Mouse (Mus musculus): ENCODE data around the gene Ccdc43. TPM values are rescaled to one million over a fixed set of nuclear protein-coding genes. Genes with fewer than 3 reads are reported as not detected.
A peak's percentile ranks its signal among the peaks of the same experiment; 100 is the strongest.

Ccdc43 gene
- 44.6 and 46.9 TPM in 2 replicates for polyA plus RNA-seq (2015; fragmentation: Nextera tagmentation; extraction: Ambion mirVana)

GRCm38 (mm10) chr11:102697338-102698017 lies at the start of gene Ccdc43:
Ccdc43 (minus strand) TSS chr11:102697782.
- H3K27ac ChIP-seq, result peak within 1 kb of the TSS; percentile 23; the same call in 1 of the 2 replicates

GRCm38 (mm10) chr11:102744746-102745145 lies 47.2 kb upstream of the Ccdc43 start:
- no peak overlapping the region for H3K4me3 ChIP-seq
- no peak overlapping the region for H3K4me2 ChIP-seq
- H3K36me3 ChIP-seq, result no peaks in the 10 kb centered on the region
- WGBS, result 87% methylated on average over 3 of the region's 3 CpGs
- no peak overlapping the region for H3K9ac ChIP-seq
- no peaks in the 10 kb centered on the region for H3K9me3 ChIP-seq
- H3K27me3 ChIP-seq, result peaks cover 8% of the 10 kb centered on the region
- H3K4me1 ChIP-seq, result peaks cover 7% of the 10 kb centered on the region
- no peak for ATAC-seq (ENCODE audit: insufficient number of reproducible peaks, insufficient read depth, low FRiP score, low TSS enrichment, low read depth)
- no peak overlapping the region for H3K27ac ChIP-seq

More at GRCm38 (mm10) chr11:102697338-102698017, at the start of gene Ccdc43:
- under 1% methylated on average over 48 of the region's 49 CpGs for whole genome bisulfite sequencing
- peak within 1 kb of the TSS; percentile 71 for H3K4me2 ChIP-seq
- H3K27me3 ChIP-seq, result no peaks in the 10 kb centered on the region
- H3K9me3 ChIP-seq, result no peaks in the 10 kb centered on the region
- H3K9ac ChIP-seq, result peak within 1 kb of the TSS; percentile 79
- peak within 1 kb of the TSS; percentile 73 for H3K4me3 ChIP-seq
- ATAC-seq (ENCODE audit: insufficient number of reproducible peaks, insufficient read depth, low FRiP score, low TSS enrichment, low read depth), result peak; percentile 88
- H3K4me1 ChIP-seq, result peaks cover 12% of the 10 kb centered on the region
- peaks cover 12% of the 10 kb centered on the region for H3K36me3 ChIP-seq

GRCm38 (mm10) chr11:102742843-102743242 lies 45.3 kb upstream of the Ccdc43 start:
- no peak for ATAC-seq (ENCODE audit: insufficient number of reproducible peaks, insufficient read depth, low FRiP score, low TSS enrichment, low read depth)
- Histone ChIP-seq H3K4me1 (peaks cover 12% of the 10 kb centered on the region), H3K9ac (no peak overlapping the region), H3K27ac (no peak overlapping the region), H3K4me3 (no peak overlapping the region), H3K4me2 (no peak overlapping the region), H3K27me3 (peaks cover 27% of the 10 kb centered on the region), H3K9me3 (no peaks in the 10 kb centered on the region), H3K36me3 (no peaks in the 10 kb centered on the region)
- WGBS, result 77% methylated on average over 5 of the region's 5 CpGs

- Histone ChIP-seq H3K9ac (no peak overlapping the region; the same call in 1 of the 2 replicates), H3K4me3 (no peak overlapping the region), H3K27me3 (peaks cover 27% of the 10 kb centered on the region), H3K36me3 (no peaks in the 10 kb centered on the region), H3K4me1 (peaks cover 12% of the 10 kb centered on the region), H3K4me2 (no peak overlapping the region), H3K9me3 (no peaks in the 10 kb centered on the region), H3K27ac (no peak overlapping the region)
- ATAC-seq (ENCODE audit: insufficient number of reproducible peaks, insufficient read depth, low FRiP score, low TSS enrichment, low read depth), result no peak
- WGBS, result 62% methylated on average over 7 of the region's 7 CpGs
Observed at GRCm38 (mm10) chr11:102742066-102742465, 44.5 kb upstream of the Ccdc43 start.

GRCm38 (mm10) chr11:102741129-102741950 lies 43.8 kb upstream of the Ccdc43 start:
- H3K9ac ChIP-seq, result peak overlapping the region; percentile 46
- no peak for ATAC-seq (ENCODE audit: insufficient number of reproducible peaks, insufficient read depth, low FRiP score, low TSS enrichment, low read depth)
- H3K9me3 ChIP-seq, result no peaks in the 10 kb centered on the region
- peaks cover 27% of the 10 kb centered on the region for H3K27me3 ChIP-seq
- WGBS, result 14% methylated on average over 22 of the region's 22 CpGs
- no peak overlapping the region for H3K27ac ChIP-seq
- no peaks in the 10 kb centered on the region for H3K36me3 ChIP-seq
- H3K4me3 ChIP-seq, result 0 out of 2 replicates have a peak overlapping the region, but pooled peaks have one; percentile 12
- peaks cover 12% of the 10 kb centered on the region for H3K4me1 ChIP-seq
- H3K4me2 ChIP-seq, result peak overlapping the region; percentile 31

- Histone ChIP-seq H3K27ac (no peak overlapping the region), H3K4me3 (no peak overlapping the region), H3K9me3 (no peaks in the 10 kb centered on the region), H3K4me2 (no peak overlapping the region), H3K36me3 (no peaks in the 10 kb centered on the region), H3K9ac (no peak overlapping the region), H3K27me3 (peaks cover 27% of the 10 kb centered on the region), H3K4me1 (peaks cover 12% of the 10 kb centered on the region)
- ATAC-seq (ENCODE audit: insufficient number of reproducible peaks, insufficient read depth, low FRiP score, low TSS enrichment, low read depth), result no peak
- 40% methylated on average over 11 of the region's 11 CpGs for WGBS
Observed at GRCm38 (mm10) chr11:102740634-102741033, 43.1 kb upstream of the Ccdc43 start.

GRCm38 (mm10) chr11:102739278-102739966 lies 41.8 kb upstream of the Ccdc43 start:
- H3K4me1 ChIP-seq, result peaks cover 12% of the 10 kb centered on the region
- H3K9me3 ChIP-seq, result no peaks in the 10 kb centered on the region
- no peaks in the 10 kb centered on the region for H3K36me3 ChIP-seq
- peak overlapping the region; percentile 71 for H3K4me2 ChIP-seq
- peak overlapping the region; percentile 67 for H3K9ac ChIP-seq
- 5% methylated on average over 20 of the region's 20 CpGs for WGBS
- no peak overlapping the region for H3K27ac ChIP-seq
- ATAC-seq (ENCODE audit: insufficient number of reproducible peaks, insufficient read depth, low FRiP score, low TSS enrichment, low read depth), result peak; percentile 44; the same call in 1 of the 2 replicates
- H3K4me3 ChIP-seq, result peak overlapping the region; percentile 35
- H3K27me3 ChIP-seq, result peaks cover 27% of the 10 kb centered on the region

- Histone ChIP-seq H3K9me3 (no peaks in the 10 kb centered on the region), H3K4me2 (no peak overlapping the region), H3K36me3 (no peaks in the 10 kb centered on the region), H3K4me3 (no peak overlapping the region), H3K9ac (no peak overlapping the region), H3K4me1 (peaks cover 12% of the 10 kb centered on the region), H3K27me3 (peaks cover 27% of the 10 kb centered on the region), H3K27ac (no peak overlapping the region)
- no peak for ATAC-seq (ENCODE audit: insufficient number of reproducible peaks, insufficient read depth, low FRiP score, low TSS enrichment, low read depth)
- 79% methylated on average over 3 of the region's 3 CpGs for WGBS
Observed at GRCm38 (mm10) chr11:102738046-102738445, 40.5 kb upstream of the Ccdc43 start.

GRCm38 (mm10) chr11:102734961-102735360 lies 37.4 kb upstream of the Ccdc43 start:
- no peaks in the 10 kb centered on the region for H3K36me3 ChIP-seq
- no peak for ATAC-seq (ENCODE audit: insufficient number of reproducible peaks, insufficient read depth, low FRiP score, low TSS enrichment, low read depth)

GRCm38 (mm10) chr11:102733146-102733545 lies 35.6 kb upstream of the Ccdc43 start:
- no peaks in the 10 kb centered on the region for H3K4me1 ChIP-seq
- no peak overlapping the region for H3K9ac ChIP-seq
- peaks cover 3% of the 10 kb centered on the region for H3K27me3 ChIP-seq
- H3K36me3 ChIP-seq, result no peaks in the 10 kb centered on the region
- H3K9me3 ChIP-seq, result no peaks in the 10 kb centered on the region
- no peak for ATAC-seq (ENCODE audit: insufficient number of reproducible peaks, insufficient read depth, low FRiP score, low TSS enrichment, low read depth)
- 55% methylated on average over 5 of the region's 5 CpGs for WGBS
- no peak overlapping the region for H3K4me3 ChIP-seq
- no peak overlapping the region for H3K4me2 ChIP-seq
- H3K27ac ChIP-seq, result no peak overlapping the region

More at GRCm38 (mm10) chr11:102734961-102735360, 37.4 kb upstream of the Ccdc43 start:
- Histone ChIP-seq H3K9ac (no peak overlapping the region), H3K4me2 (no peak overlapping the region), H3K4me3 (no peak overlapping the region), H3K9me3 (no peaks in the 10 kb centered on the region), H3K4me1 (peaks cover 5% of the 10 kb centered on the region), H3K27me3 (peaks cover 20% of the 10 kb centered on the region), H3K27ac (no peak overlapping the region)
- WGBS, result 94% methylated on average over 6 of the region's 6 CpGs

GRCm38 (mm10) chr11:102731366-102731765 lies 33.8 kb upstream of the Ccdc43 start:
- H3K9ac ChIP-seq, result no peak overlapping the region
- no peaks in the 10 kb centered on the region for H3K4me1 ChIP-seq
- no peaks in the 10 kb centered on the region for H3K9me3 ChIP-seq
- no peak overlapping the region for H3K4me3 ChIP-seq
- 78% methylated on average over 6 of the region's 6 CpGs for WGBS
- H3K36me3 ChIP-seq, result no peaks in the 10 kb centered on the region
- ATAC-seq (ENCODE audit: insufficient number of reproducible peaks, insufficient read depth, low FRiP score, low TSS enrichment, low read depth), result no peak
- no peak overlapping the region for H3K4me2 ChIP-seq
- H3K27ac ChIP-seq, result no peak overlapping the region
- H3K27me3 ChIP-seq, result no peaks in the 10 kb centered on the region

All from embryonic facial prominence, embryonic 13.5 days (tissue).